Mouse (Mus musculus): ENCODE results near the gene Btd. TPM values are rescaled to one million over a fixed set of nuclear protein-coding genes. Genes with fewer than 3 reads are reported as not detected.

Gene Btd
- polyA plus RNA-seq, 1 experiment from 2014 or later: 30.0 TPM

GRCm38 (mm10) chr14:31684343-31685040 lies 43.7 kb downstream of the Btd start:
- Histone ChIP-seq H3K9me3 (ENCODE audit: control insufficient read depth, low read length) (no peaks in the 10 kb centered on the region), H3K4me3 (ENCODE audit: low read length) (no peak overlapping the region), H3K9ac (ENCODE audit: low read depth, low read length) (no peak overlapping the region), H3K27me3 (replicated peaks; ENCODE audit: control insufficient read depth, insufficient read depth, low read length) (no peaks in the 10 kb centered on the region), H3K4me1 (ENCODE audit: control insufficient read depth, insufficient read depth, low read length) (no peaks in the 10 kb centered on the region), H3K4me2 (ENCODE audit: low read depth, low read length) (no peak overlapping the region), H3K27ac (ENCODE audit: low read length) (no peak overlapping the region), H3K36me3 (ENCODE audit: control insufficient read depth, insufficient read depth, low read length) (no peaks in the 10 kb centered on the region)
- no peak for ATAC-seq
- WGBS: 51% methylated on average over 7 of the region's 7 CpGs

GRCm38 (mm10) chr14:31685680-31686079 lies 44.9 kb downstream of the Btd start:
- no peaks in the 10 kb centered on the region for H3K36me3 ChIP-seq (ENCODE audit: control insufficient read depth, insufficient read depth, low read length)
- 91% methylated on average over 10 of the region's 10 CpGs for WGBS
- H3K27me3 ChIP-seq (replicated peaks; ENCODE audit: control insufficient read depth, insufficient read depth, low read length): no peaks in the 10 kb centered on the region
- H3K9ac ChIP-seq (ENCODE audit: low read depth, low read length): no peak overlapping the region
- no peak overlapping the region for H3K4me3 ChIP-seq (ENCODE audit: low read length)
- no peaks in the 10 kb centered on the region for H3K4me1 ChIP-seq (ENCODE audit: control insufficient read depth, insufficient read depth, low read length)
- no peak overlapping the region for H3K4me2 ChIP-seq (ENCODE audit: low read depth, low read length)
- no peak for ATAC-seq
- H3K9me3 ChIP-seq (ENCODE audit: control insufficient read depth, low read length): no peaks in the 10 kb centered on the region
- no peak overlapping the region for H3K27ac ChIP-seq (ENCODE audit: low read length)

GRCm38 (mm10) chr14:31686231-31686630 lies 45.4 kb downstream of the Btd start:
- WGBS: 88% methylated on average over 1 of the region's 1 CpGs
- ATAC-seq: no peak
- H3K27me3 ChIP-seq (replicated peaks; ENCODE audit: control insufficient read depth, insufficient read depth, low read length): no peaks in the 10 kb centered on the region

GRCm38 (mm10) chr14:31692536-31692935 lies 51.7 kb downstream of the Btd start:
- H3K9me3 ChIP-seq (ENCODE audit: control insufficient read depth, low read length): no peaks in the 10 kb centered on the region
- H3K36me3 ChIP-seq (ENCODE audit: control insufficient read depth, insufficient read depth, low read length): no peaks in the 10 kb centered on the region
- H3K27me3 ChIP-seq (replicated peaks; ENCODE audit: control insufficient read depth, insufficient read depth, low read length): no peaks in the 10 kb centered on the region
- no peak overlapping the region for H3K4me3 ChIP-seq (ENCODE audit: low read length)
- 87% methylated on average over 6 of the region's 6 CpGs for WGBS
- H3K27ac ChIP-seq (ENCODE audit: low read length): no peak overlapping the region
- H3K4me1 ChIP-seq (ENCODE audit: control insufficient read depth, insufficient read depth, low read length): no peaks in the 10 kb centered on the region
- no peak for ATAC-seq
- no peak overlapping the region for H3K9ac ChIP-seq (ENCODE audit: low read depth, low read length)
- H3K4me2 ChIP-seq (ENCODE audit: low read depth, low read length): no peak overlapping the region

More at GRCm38 (mm10) chr14:31686231-31686630, 45.4 kb downstream of the Btd start:
- Histone ChIP-seq H3K9ac (ENCODE audit: low read depth, low read length) (no peak overlapping the region), H3K4me1 (ENCODE audit: control insufficient read depth, insufficient read depth, low read length) (no peaks in the 10 kb centered on the region), H3K9me3 (ENCODE audit: control insufficient read depth, low read length) (no peaks in the 10 kb centered on the region), H3K4me3 (ENCODE audit: low read length) (no peak overlapping the region), H3K27ac (ENCODE audit: low read length) (no peak overlapping the region), H3K4me2 (ENCODE audit: low read depth, low read length) (no peak overlapping the region), H3K36me3 (ENCODE audit: control insufficient read depth, insufficient read depth, low read length) (no peaks in the 10 kb centered on the region)

GRCm38 (mm10) chr14:31696206-31696984 lies 55.6 kb downstream of the Btd start:
- no peak for ATAC-seq
- H3K9me3 ChIP-seq (ENCODE audit: control insufficient read depth, low read length): no peaks in the 10 kb centered on the region
- H3K36me3 ChIP-seq (ENCODE audit: control insufficient read depth, insufficient read depth, low read length): no peaks in the 10 kb centered on the region
- H3K9ac ChIP-seq (ENCODE audit: low read depth, low read length): no peak overlapping the region
- H3K4me1 ChIP-seq (ENCODE audit: control insufficient read depth, insufficient read depth, low read length): no peaks in the 10 kb centered on the region
- H3K4me3 ChIP-seq (ENCODE audit: low read length): no peak overlapping the region
- H3K27me3 ChIP-seq (replicated peaks; ENCODE audit: control insufficient read depth, insufficient read depth, low read length): no peaks in the 10 kb centered on the region
- H3K27ac ChIP-seq (ENCODE audit: low read length): no peak overlapping the region
- 87% methylated on average over 9 of the region's 9 CpGs for WGBS
- H3K4me2 ChIP-seq (ENCODE audit: low read depth, low read length): no peak overlapping the region

- no peaks in the 10 kb centered on the region for H3K27me3 ChIP-seq (replicated peaks; ENCODE audit: control insufficient read depth, insufficient read depth, low read length)
- no peak overlapping the region for H3K9ac ChIP-seq (ENCODE audit: low read depth, low read length)
- H3K9me3 ChIP-seq (ENCODE audit: control insufficient read depth, low read length): no peaks in the 10 kb centered on the region
- no peak overlapping the region for H3K4me2 ChIP-seq (ENCODE audit: low read depth, low read length)
- WGBS: 82% methylated on average over 3 of the region's 3 CpGs
- no peaks in the 10 kb centered on the region for H3K4me1 ChIP-seq (ENCODE audit: control insufficient read depth, insufficient read depth, low read length)
- no peaks in the 10 kb centered on the region for H3K36me3 ChIP-seq (ENCODE audit: control insufficient read depth, insufficient read depth, low read length)
- no peak for ATAC-seq
- H3K27ac ChIP-seq (ENCODE audit: low read length): no peak overlapping the region
- H3K4me3 ChIP-seq (ENCODE audit: low read length): no peak overlapping the region
Observed at GRCm38 (mm10) chr14:31696985-31697303, 56.1 kb downstream of the Btd start.

GRCm38 (mm10) chr14:31697346-31697745 lies 56.5 kb downstream of the Btd start:
- Histone ChIP-seq H3K4me2 (ENCODE audit: low read depth, low read length) (no peak overlapping the region), H3K4me3 (ENCODE audit: low read length) (no peak overlapping the region), H3K9me3 (ENCODE audit: control insufficient read depth, low read length) (no peaks in the 10 kb centered on the region), H3K27ac (ENCODE audit: low read length) (no peak overlapping the region), H3K9ac (ENCODE audit: low read depth, low read length) (no peak overlapping the region), H3K27me3 (replicated peaks; ENCODE audit: control insufficient read depth, insufficient read depth, low read length) (no peaks in the 10 kb centered on the region), H3K4me1 (ENCODE audit: control insufficient read depth, insufficient read depth, low read length) (no peaks in the 10 kb centered on the region), H3K36me3 (ENCODE audit: control insufficient read depth, insufficient read depth, low read length) (no peaks in the 10 kb centered on the region)
- no peak for ATAC-seq
- WGBS: 85% methylated on average over 3 of the region's 3 CpGs

GRCm38 (mm10) chr14:31697755-31698154 lies 56.9 kb downstream of the Btd start:
- H3K4me1 ChIP-seq (ENCODE audit: control insufficient read depth, insufficient read depth, low read length): no peaks in the 10 kb centered on the region
- no peak overlapping the region for H3K9ac ChIP-seq (ENCODE audit: low read depth, low read length)
- H3K27ac ChIP-seq (ENCODE audit: low read length): no peak overlapping the region
- H3K36me3 ChIP-seq (ENCODE audit: control insufficient read depth, insufficient read depth, low read length): no peaks in the 10 kb centered on the region
- no peak overlapping the region for H3K4me2 ChIP-seq (ENCODE audit: low read depth, low read length)
- H3K4me3 ChIP-seq (ENCODE audit: low read length): no peak overlapping the region
- ATAC-seq: no peak
- no peaks in the 10 kb centered on the region for H3K27me3 ChIP-seq (replicated peaks; ENCODE audit: control insufficient read depth, insufficient read depth, low read length)
- H3K9me3 ChIP-seq (ENCODE audit: control insufficient read depth, low read length): no peaks in the 10 kb centered on the region
- WGBS: 85% methylated on average over 4 of the region's 4 CpGs

- H3K4me1 ChIP-seq (ENCODE audit: control insufficient read depth, insufficient read depth, low read length): no peaks in the 10 kb centered on the region
- H3K4me2 ChIP-seq (ENCODE audit: low read depth, low read length): no peak overlapping the region
- H3K36me3 ChIP-seq (ENCODE audit: control insufficient read depth, insufficient read depth, low read length): peaks cover 8% of the 10 kb centered on the region
- H3K27me3 ChIP-seq (replicated peaks; ENCODE audit: control insufficient read depth, insufficient read depth, low read length): no peaks in the 10 kb centered on the region
- H3K9ac ChIP-seq (ENCODE audit: low read depth, low read length): no peak overlapping the region
- no peak overlapping the region for H3K27ac ChIP-seq (ENCODE audit: low read length)
- ATAC-seq: no peak
- no peaks in the 10 kb centered on the region for H3K9me3 ChIP-seq (ENCODE audit: control insufficient read depth, low read length)
- 88% methylated on average over 2 of the region's 2 CpGs for WGBS
- no peak overlapping the region for H3K4me3 ChIP-seq (ENCODE audit: low read length)
Observed at GRCm38 (mm10) chr14:31700376-31700775, 59.5 kb downstream of the Btd start.

Measured in intestine, embryonic 16.5 days (tissue).